Mouse (Mus musculus) layer of hippocampus, postnatal 25 days (tissue): Measurements from ENCODE around the gene Nfatc3. TPM values are rescaled to one million over a fixed set of nuclear protein-coding genes. Genes with fewer than 3 reads are reported as not detected.

Experiments
- DNase-seq, 2 experiments: peaks; one replicate each; pipeline ENCODE4 v3.0.0; 2022; ENCODE audit warnings: mixed read lengths in 2 of 2, low spot score in 1 of 2; ENCODE audit errors: extremely low spot score in 1 of 2
- total RNA-seq, 2 experiments: library from RNA; stranded (reverse); gene quantifications; 2 replicates each; pipeline ENCODE4 v1.2.3; 2021

Gene Nfatc3
- total RNA-seq, 2 experiments from 2014 or later = 9.6 to 13.2 TPM

DNA sequence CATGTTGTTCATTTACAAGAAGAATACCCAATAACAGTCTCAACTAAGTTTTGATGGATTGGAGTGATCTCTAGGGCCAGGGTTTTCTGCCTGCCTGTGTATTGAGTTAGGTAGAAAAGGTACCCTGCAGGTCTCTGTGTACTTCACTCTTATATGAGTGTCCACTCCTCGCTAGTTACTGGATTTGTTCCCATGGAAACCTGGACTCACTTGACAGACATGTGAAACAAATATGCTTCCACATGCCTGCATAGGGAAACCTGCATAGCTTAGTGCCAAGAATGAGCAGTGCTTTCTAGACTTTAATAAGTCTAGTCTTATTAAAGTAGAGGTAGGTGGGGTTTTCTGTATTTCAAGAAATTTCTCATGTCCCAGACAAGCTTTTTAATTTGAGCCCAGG is 118.3 kb downstream of the Nfatc3 start:
- DNase-seq = no peak

DNA sequence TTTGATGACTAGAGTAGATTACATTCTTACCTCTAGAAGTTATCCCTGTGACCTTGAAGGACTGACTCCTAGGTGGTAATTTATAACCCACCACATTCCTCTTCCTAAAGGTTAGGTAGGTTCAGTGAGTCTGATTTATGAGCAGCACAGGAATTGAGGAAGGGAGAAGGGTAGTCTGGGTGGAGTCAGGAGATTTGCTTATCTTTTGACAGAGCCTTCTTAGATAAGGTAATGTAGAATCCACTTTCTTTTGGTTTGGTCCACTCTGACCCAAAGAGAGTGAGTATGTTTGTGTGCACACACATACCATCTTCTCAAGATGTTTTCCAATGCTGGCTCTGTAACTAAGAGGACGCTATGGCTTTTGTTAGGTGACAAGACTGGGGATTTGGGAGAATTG is 119.0 kb downstream of the Nfatc3 start:
- DNase-seq = no peak

DNA sequence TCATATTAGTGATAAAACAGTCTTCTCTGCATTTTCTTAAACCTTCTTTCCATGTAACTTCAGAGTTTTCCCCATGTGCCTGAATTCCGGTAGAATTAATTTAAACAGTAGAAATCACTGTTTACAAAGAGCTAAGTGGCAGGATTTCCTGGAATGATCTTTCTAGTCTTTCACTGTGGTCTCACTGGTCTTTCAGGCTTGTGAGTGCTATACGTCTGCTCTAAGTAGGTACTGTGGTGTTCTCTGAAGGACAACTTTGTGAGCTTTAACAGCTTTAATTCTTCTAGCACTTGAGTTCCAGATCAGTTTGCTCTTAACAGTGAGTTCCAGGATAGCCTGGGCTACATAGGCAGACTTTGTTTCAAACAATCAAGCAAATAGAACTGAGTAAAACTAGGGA is 119.8 kb downstream of the Nfatc3 start:
- DNase-seq = no peak

Other genes starting within 250 kb of the Nfatc3 start
- gene Ranbp10, start 231.5 kb upstream of the Nfatc3 start, total RNA-seq = 10 to 100 TPM; 24.3 to 26.6 TPM
- gene Tsnaxip1, start 231.1 kb upstream of the Nfatc3 start, total RNA-seq = under 1 TPM; 0.15 to 0.31 TPM
- gene Cenpt, start 205.6 kb upstream of the Nfatc3 start, total RNA-seq = 10 to 100 TPM; 13.4 to 15.4 TPM
- 10 to 100 TPM; 38.2 to 44.4 TPM for gene Thap11, start 203.7 kb upstream of the Nfatc3 start, total RNA-seq
- 10 to 100 TPM; 27.6 to 34.9 TPM for gene Nutf2, start 198.3 kb upstream of the Nfatc3 start, total RNA-seq
- 10 to 100 TPM; 59.9 to 72.4 TPM for gene Edc4, start 178.0 kb upstream of the Nfatc3 start, total RNA-seq
- gene Nrn1l, start 165.3 kb upstream of the Nfatc3 start, total RNA-seq = 1 to 10 TPM in 1 of 2 experiments, under 1 TPM in 1; 0.99 to 1.1 TPM
- gene Pskh1, start 158.4 kb upstream of the Nfatc3 start, total RNA-seq = 1 to 10 TPM; 7.7 to 8.9 TPM
- 1 to 10 TPM in 1 of 2 experiments, under 1 TPM in 1; 0.76 to 1.6 TPM for gene Ctrl, start 125.0 kb upstream of the Nfatc3 start, total RNA-seq
- 10 to 100 TPM; 58.6 to 70.6 TPM for gene Psmb10, start 120.4 kb upstream of the Nfatc3 start, total RNA-seq
- gene Lcat, start 115.5 kb upstream of the Nfatc3 start, total RNA-seq = 10 to 100 TPM; 44.9 to 49.5 TPM
- 10 to 100 TPM; 23.0 to 25.7 TPM for gene Slc12a4, start 92.7 kb upstream of the Nfatc3 start, total RNA-seq
- not detected for gene Dpep3, start 79.4 kb upstream of the Nfatc3 start, total RNA-seq
- gene Dus2, start 67.5 kb upstream of the Nfatc3 start, total RNA-seq = 10 to 100 TPM; 18.2 to 18.8 TPM
- gene Dpep2nb, start 52.9 kb upstream of the Nfatc3 start, total RNA-seq = not detected
- 10 to 100 TPM; 13.9 TPM for gene Ddx28, start 47.0 kb upstream of the Nfatc3 start, total RNA-seq
- under 1 TPM in 1 of 2 experiments, not detected in 1; 0.07 TPM for gene Esrp2, start 78.1 kb downstream of the Nfatc3 start, total RNA-seq
- gene Pla2g15, start 91.6 kb downstream of the Nfatc3 start, total RNA-seq = 10 to 100 TPM; 19.4 to 23.1 TPM
- gene Slc7a6, start 110.0 kb downstream of the Nfatc3 start, total RNA-seq = 10 to 100 TPM; 19.8 to 24.9 TPM
- 10 to 100 TPM; 24.6 to 27.4 TPM for gene Slc7a6os, start 152.1 kb downstream of the Nfatc3 start, total RNA-seq
- gene Prmt7, start 152.1 kb downstream of the Nfatc3 start, total RNA-seq = 10 to 100 TPM; 33.1 to 34.2 TPM